ENCODE assay signal across 8 mouse cellular contexts in genomic region chr17:78199231-78199625, GRCm38 (mm10). TPM values are rescaled to one million over a fixed set of nuclear protein-coding genes. Genes with fewer than 3 reads are reported as not detected.
DNase-seq lines count a peak whose midpoint lies in the region; ATAC-seq and TF ChIP-seq lines count a peak whose summit lies in the region.

No protein-coding gene starts in this region.

- peaks cover 28% of the 10 kb centered on the region for H3K4me1 ChIP-seq in heart, embryonic 16.5 days (ENCODE audit: control insufficient read depth, insufficient read depth, low read length)
- peaks cover 27% of the 10 kb centered on the region for H3K4me1 ChIP-seq in hindbrain, embryonic 12.5 days
- peaks cover 41% of the 10 kb centered on the region for H3K4me1 ChIP-seq in midbrain, embryonic 13.5 days (replicated peaks)

- no peak for TF ChIP-seq CTCF in brain, embryonic 14.5 days (IDR thresholded peaks at IDR 0.05; ENCODE audit: borderline replicate concordance, extremely low read depth, insufficient read depth, insufficient read length)

- H3K9me3 ChIP-seq in heart, embryonic 16.5 days (replicated peaks; ENCODE audit: control insufficient read depth, low read length), result no peaks in the 10 kb centered on the region
- H3K9me3 ChIP-seq in hindbrain, embryonic 12.5 days (replicated peaks), result no peaks in the 10 kb centered on the region
- no peaks in the 10 kb centered on the region for H3K9me3 ChIP-seq in midbrain, embryonic 13.5 days

- no peak for TF ChIP-seq POLR2A in brain, embryonic 14.5 days (IDR thresholded peaks at IDR 0.05; ENCODE audit: borderline replicate concordance, extremely low read depth, insufficient read depth, insufficient read length, poor library complexity, severe bottlenecking)

- WGBS in heart, embryonic 16.5 days, result 8% methylated on average over 7 of the region's 7 CpGs
- WGBS in hindbrain, embryonic 12.5 days, result 2% methylated on average over 7 of the region's 7 CpGs
- 5% methylated on average over 7 of the region's 7 CpGs for WGBS in midbrain, embryonic 13.5 days

- H3K4me2 ChIP-seq in heart, embryonic 16.5 days (ENCODE audit: low read depth, low read length), result peak overlapping the region; percentile 98
- H3K4me2 ChIP-seq in hindbrain, embryonic 12.5 days (replicated peaks), result peak overlapping the region; percentile 99
- H3K4me2 ChIP-seq in midbrain, embryonic 13.5 days (replicated peaks), result peak overlapping the region; percentile 84

- H3K27ac ChIP-seq in heart, embryonic 16.5 days (ENCODE audit: low read length), result peak overlapping the region; percentile 53; the same call in 1 of the 2 replicates
- peak overlapping the region; percentile 94 for H3K27ac ChIP-seq in hindbrain, embryonic 12.5 days
- H3K27ac ChIP-seq in midbrain, embryonic 13.5 days, result peak overlapping the region; percentile 91

- no peak for DNase-seq in heart, adult 8-10 months (ENCODE audit: low spot score)
- peak; percentile 58 for DNase-seq in brain, embryonic 14.5 days (ENCODE audit: low read depth)
- no peak for DNase-seq in urinary bladder, adult 18-20 months (ENCODE audit: low spot score in 2 of 2)
- no peak for DNase-seq in lung, adult 18-20 months
- DNase-seq in cerebellum, postnatal 36 days, result no peak

- ATAC-seq in heart, embryonic 16.5 days (replicated peaks; ENCODE audit: extremely low read depth, insufficient read depth, low FRiP score), result no peak
- 0 out of 2 replicates have a peak, but pooled peaks have one; percentile 2 for ATAC-seq in hindbrain, embryonic 12.5 days (ENCODE audit: low FRiP score)
- ATAC-seq in midbrain, embryonic 13.5 days, result no peak; the same call in 1 of the 2 replicates

- no peaks in the 10 kb centered on the region; the same call in 1 of the 2 replicates for H3K27me3 ChIP-seq in heart, embryonic 16.5 days (ENCODE audit: control insufficient read depth, insufficient read depth, low read length)
- peaks cover 7% of the 10 kb centered on the region; the same call in 1 of the 2 replicates for H3K27me3 ChIP-seq in hindbrain, embryonic 12.5 days
- peaks cover 9% of the 10 kb centered on the region for H3K27me3 ChIP-seq in midbrain, embryonic 13.5 days

- H3K36me3 ChIP-seq in heart, embryonic 16.5 days (ENCODE audit: control insufficient read depth, insufficient read depth), result no peaks in the 10 kb centered on the region
- no peaks in the 10 kb centered on the region for H3K36me3 ChIP-seq in hindbrain, embryonic 12.5 days
- no peaks in the 10 kb centered on the region for H3K36me3 ChIP-seq in midbrain, embryonic 13.5 days

- peak overlapping the region; percentile 75 for H3K4me3 ChIP-seq in heart, embryonic 16.5 days (ENCODE audit: low read length)
- H3K4me3 ChIP-seq in hindbrain, embryonic 12.5 days, result peak overlapping the region; percentile 93
- H3K4me3 ChIP-seq in midbrain, embryonic 13.5 days (replicated peaks), result peak overlapping the region; percentile 90

- H3K9ac ChIP-seq in heart, embryonic 16.5 days (ENCODE audit: low read length), result peak overlapping the region; percentile 68
- peak overlapping the region; percentile 94; the same call in 1 of the 2 replicates for H3K9ac ChIP-seq in hindbrain, embryonic 12.5 days
- H3K9ac ChIP-seq in midbrain, embryonic 13.5 days (replicated peaks), result peak overlapping the region; percentile 83

RNA-seq across cellular contexts. Expression of gene Crim1, which starts 0.8 kb away (rescaled TPM):
- 2.3 and 2.7 TPM in 2 replicates for polyA plus RNA-seq in heart, embryonic 16.5 days (2015; fragmentation: Nextera tagmentation; extraction: Ambion mirVana)
- 10 to 100 TPM; 58.6 to 70.9 (median 67.5) TPM for total RNA-seq in heart, adult 8-10 months (2022)
- 23.2 and 39.5 TPM in 2 replicates for polyA plus RNA-seq in brain, embryonic 14.5 days (2012; rRNA removed)
- 11.0 and 12.7 TPM in 2 replicates for polyA plus RNA-seq in hindbrain, embryonic 12.5 days (2016; fragmentation: Nextera tagmentation; extraction: Ambion mirVana)
- polyA plus RNA-seq in midbrain, embryonic 13.5 days (2015; fragmentation: Nextera tagmentation; extraction: Ambion mirVana), result 5.4 and 6.4 TPM in 2 replicates
